Mouse (Mus musculus): Measurements from ENCODE around the gene Ccr3.
"Not testable (repeated sequence)": the region's sequence is repeated elsewhere in the genome, so short reads cannot be mapped to it uniquely, and the experiment has no call there.

The Ccr3 gene

GRCm38 (mm10) chr9:124056158-124056709, 34.5 kb downstream of the Ccr3 start:
- DNase-seq = no peak

GRCm38 (mm10) chr9:124059660-124060352, 38.0 kb downstream of the Ccr3 start:
- DNase-seq = no peak

- DNase-seq = not testable (repeated sequence)
Measured at GRCm38 (mm10) chr9:124061474-124062432, 40.0 kb downstream of the Ccr3 start.

- DNase-seq = no peak
Measured at GRCm38 (mm10) chr9:124066572-124067103, 44.9 kb downstream of the Ccr3 start.

GRCm38 (mm10) chr9:124068098-124069058, 46.6 kb downstream of the Ccr3 start:
- DNase-seq = no peak

- no peak for DNase-seq
Measured at GRCm38 (mm10) chr9:124071506-124071905, 49.7 kb downstream of the Ccr3 start.

GRCm38 (mm10) chr9:124079803-124080202, 58.0 kb downstream of the Ccr3 start:
- DNase-seq = no peak

- not testable (repeated sequence) for DNase-seq
Measured at GRCm38 (mm10) chr9:124080471-124080870, 58.7 kb downstream of the Ccr3 start.

Data from cerebellum, postnatal 10 days (tissue).